Mouse (Mus musculus) spleen, postnatal 10 days (tissue): ENCODE results near the gene Setd1a.
"Not testable (repeated sequence)": the region's sequence is repeated elsewhere in the genome, so short reads cannot be mapped to it uniquely, and the experiment has no call there.

Experiments
- DNase-seq, 2 experiments: peaks; one replicate each; pipeline ENCODE4 v3.0.0; 2021 to 2022; ENCODE audit warnings: low spot score in 2 of 2

Gene Setd1a

GRCm38 (mm10) chr7:127837473-127837872 lies 61.0 kb downstream of the Setd1a start:
- no peak for DNase-seq

- not testable (repeated sequence) for DNase-seq
Measured at GRCm38 (mm10) chr7:127837878-127838277, 61.4 kb downstream of the Setd1a start.

- not testable (repeated sequence) for DNase-seq
Measured at GRCm38 (mm10) chr7:127840031-127840430, 63.6 kb downstream of the Setd1a start.

- DNase-seq: peak in 1 of 2 experiments; percentile 61
Measured at GRCm38 (mm10) chr7:127840886-127841285, 64.4 kb downstream of the Setd1a start.

GRCm38 (mm10) chr7:127841340-127842000 lies 65.0 kb downstream of the Setd1a start:
- peak; percentile 80 to 91 for DNase-seq

GRCm38 (mm10) chr7:127842001-127842718 lies 65.7 kb downstream of the Setd1a start:
- peak; percentile 78 to 87 for DNase-seq
